Mouse (Mus musculus): ENCODE measurements around the gene Gm26566. TPM values are rescaled to one million over a fixed set of nuclear protein-coding genes. Genes with fewer than 3 reads are reported as not detected.

Gene Gm26566
- total RNA-seq (2012; rRNA removed): 3.7 and 5.3 TPM in 2 replicates

DNA sequence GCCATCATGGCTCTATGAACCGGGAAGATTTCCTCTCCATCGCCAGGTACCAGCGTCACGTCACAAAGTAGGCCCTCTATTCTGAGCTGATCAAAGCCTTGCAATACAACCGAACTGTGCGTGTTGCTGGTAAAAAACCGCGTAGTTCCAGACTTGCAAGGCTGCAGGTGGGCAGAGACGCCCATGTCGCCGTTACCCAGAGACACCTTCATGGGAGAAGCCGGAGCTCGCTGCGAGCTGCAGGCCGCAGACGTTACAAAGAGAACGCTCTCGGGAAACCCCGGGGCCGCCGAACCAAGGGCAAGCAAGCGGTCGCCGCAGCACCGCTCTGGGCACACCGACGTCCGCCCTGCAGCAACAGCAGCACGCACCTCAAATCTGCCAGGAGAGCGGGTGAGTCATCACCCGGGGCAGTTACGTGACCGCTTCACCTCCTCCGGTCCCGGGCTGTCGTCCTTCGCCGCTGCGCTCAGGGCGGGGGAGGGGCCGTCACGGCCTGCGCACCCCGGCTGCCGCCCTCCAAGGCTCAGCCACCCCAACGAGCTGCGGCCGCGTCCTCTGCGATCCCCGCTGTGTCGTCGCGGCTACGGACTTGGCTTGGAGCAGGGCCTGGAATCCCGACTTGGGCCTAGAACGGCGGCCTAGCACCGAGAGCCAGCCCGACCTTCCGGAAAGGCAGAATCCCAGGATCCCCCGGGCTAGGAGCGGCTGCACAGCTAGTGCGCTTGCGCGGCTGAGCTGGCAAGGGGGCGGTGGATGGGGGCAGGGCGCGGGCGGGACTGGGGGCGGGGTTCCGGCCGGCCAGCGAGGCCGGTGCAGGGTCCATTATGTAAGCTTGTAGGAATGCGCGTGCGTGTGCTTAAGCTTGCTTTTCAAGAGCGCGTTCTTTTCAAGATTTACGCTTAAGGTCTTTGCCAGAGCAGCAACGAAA, at the start of gene Gm26566, which contains the start of gene Klhl9:
Gene Gm26566 (plus strand): TSS at position 15 of the 931 bp plus-strand sequence.
Gene Klhl9 (minus strand): TSS at position 675 of the 931 bp plus-strand sequence.
- Histone ChIP-seq H3K4me1 (ENCODE audit: control insufficient read depth in 2 of 2, insufficient read depth in 2 of 2, low read length in 2 of 2, poor library complexity in 1 of 2) (no peaks in the 10 kb centered on the region), H3K27ac (ENCODE audit: insufficient read depth, low read depth, low read length, poor library complexity, severe bottlenecking) (peak within 1 kb of the TSS; percentile 86; the same call in 1 of the 2 replicates), H3K9ac (ENCODE audit: insufficient read depth, low read depth, low read length, poor library complexity, severe bottlenecking) (peak within 1 kb of the TSS; percentile 94), H3K9me3 (ENCODE audit: control insufficient read depth, insufficient read depth, low read depth, low read length) (peaks cover 13% of the 10 kb centered on the region), H3K4me3 (ENCODE audit: insufficient read depth in 1 of 2, low read depth in 1 of 2, low read length in 2 of 2, poor library complexity in 1 of 2, severe bottlenecking in 1 of 2) (peak within 1 kb of the TSS; percentile 85 to 87), H3K36me3 (ENCODE audit: control insufficient read depth, insufficient read depth, low read length, poor library complexity, severe bottlenecking) (peaks cover 13% of the 10 kb centered on the region)
- peak; percentile 71 for DNase-seq (ENCODE audit: low read depth, low spot score)
- in situ Hi-C loops (cut with MboI; ENCODE audit: low sequenced_read_pairs in 2 of 2, unreplicated experiment in 2 of 2): no loop called here
- TF ChIP-seq HCFC1 (IDR thresholded peaks at IDR 0.05; ENCODE audit: borderline replicate concordance, insufficient read depth, low read length) (no peak), MAFK (IDR thresholded peaks at IDR 0.05; ENCODE audit: insufficient read depth, low read depth, low read length) (no peak), ZC3H11A (IDR thresholded peaks at IDR 0.05; ENCODE audit: borderline replicate concordance, low read depth, low read length) (no peak)

DNA sequence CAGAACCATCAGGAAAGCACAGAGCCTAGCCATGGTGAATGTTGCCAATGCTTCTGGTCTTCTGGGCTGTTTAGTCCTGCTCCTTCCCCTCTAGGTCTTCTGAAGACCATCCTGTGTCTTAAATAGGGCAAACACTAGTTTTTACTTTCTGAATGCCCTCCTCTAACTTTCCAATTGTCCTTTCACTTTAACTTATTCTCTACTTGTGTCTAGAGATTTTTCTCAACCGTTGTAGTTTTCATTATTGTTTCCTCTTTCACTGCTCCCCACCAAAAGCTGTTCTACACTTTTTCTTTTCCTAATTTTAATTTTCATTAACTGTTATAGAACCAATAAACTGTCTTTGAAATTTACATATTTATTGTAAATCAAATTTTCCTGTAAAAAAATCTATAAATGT, 44.8 kb upstream of the Gm26566 start, which contains the start of gene Ifna16:
Gene Ifna16 (minus strand): TSS at position 101 of the 400 bp plus-strand sequence.
- Histone ChIP-seq H3K9ac (ENCODE audit: insufficient read depth, low read depth, low read length, poor library complexity, severe bottlenecking) (no peak within 1 kb of the TSS), H3K4me1 (ENCODE audit: control insufficient read depth in 2 of 2, insufficient read depth in 2 of 2, low read length in 2 of 2, poor library complexity in 1 of 2) (no peaks in the 10 kb centered on the region), H3K27ac (ENCODE audit: insufficient read depth, low read depth, low read length, poor library complexity, severe bottlenecking) (no peak within 1 kb of the TSS), H3K36me3 (ENCODE audit: control insufficient read depth, insufficient read depth, low read length, poor library complexity, severe bottlenecking) (no peaks in the 10 kb centered on the region), H3K4me3 (ENCODE audit: insufficient read depth in 1 of 2, low read depth in 1 of 2, low read length in 2 of 2, poor library complexity in 1 of 2, severe bottlenecking in 1 of 2) (no peak within 1 kb of the TSS), H3K9me3 (ENCODE audit: control insufficient read depth, insufficient read depth, low read depth, low read length) (no peaks in the 10 kb centered on the region)
- DNase-seq (ENCODE audit: low read depth, low spot score): no peak
- in situ Hi-C loops (cut with MboI; ENCODE audit: low sequenced_read_pairs in 2 of 2, unreplicated experiment in 2 of 2): no loop called here
- TF ChIP-seq CHD2 (IDR thresholded peaks at IDR 0.05; ENCODE audit: low read depth, low read length): no peak
- TF ChIP-seq MAFK (IDR thresholded peaks at IDR 0.05; ENCODE audit: insufficient read depth, low read depth, low read length): no peak
- no peak for TF ChIP-seq HCFC1 (IDR thresholded peaks at IDR 0.05; ENCODE audit: borderline replicate concordance, insufficient read depth, low read length)
- no peak for TF ChIP-seq ZC3H11A (IDR thresholded peaks at IDR 0.05; ENCODE audit: borderline replicate concordance, low read depth, low read length)

DNA sequence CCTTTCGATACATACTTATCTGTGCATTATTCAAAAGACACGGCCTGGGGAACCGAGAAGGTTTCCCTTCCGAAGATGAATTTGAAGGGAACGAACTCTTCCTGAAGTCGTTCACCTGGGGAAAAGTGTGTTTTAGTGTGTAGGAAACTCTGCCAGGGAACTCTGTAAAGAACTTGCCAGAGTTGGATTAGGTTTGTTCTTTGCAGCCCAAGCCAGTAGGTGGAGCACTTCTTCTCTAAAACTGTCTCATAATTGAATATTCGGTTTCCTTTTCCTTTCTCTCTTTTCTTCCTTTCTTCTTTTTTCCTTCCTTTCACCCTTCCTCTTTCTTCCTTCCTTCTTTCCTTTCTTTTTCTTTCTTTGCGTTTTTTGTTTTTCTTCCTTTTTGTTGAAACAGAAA, 41.2 kb upstream of the Gm26566 start:
- Histone ChIP-seq H3K27ac (ENCODE audit: insufficient read depth, low read depth, low read length, poor library complexity, severe bottlenecking) (no peak overlapping the region), H3K36me3 (ENCODE audit: control insufficient read depth, insufficient read depth, low read length, poor library complexity, severe bottlenecking) (no peaks in the 10 kb centered on the region), H3K4me1 (ENCODE audit: control insufficient read depth in 2 of 2, insufficient read depth in 2 of 2, low read length in 2 of 2, poor library complexity in 1 of 2) (no peaks in the 10 kb centered on the region), H3K9ac (ENCODE audit: insufficient read depth, low read depth, low read length, poor library complexity, severe bottlenecking) (no peak overlapping the region), H3K9me3 (ENCODE audit: control insufficient read depth, insufficient read depth, low read depth, low read length) (no peaks in the 10 kb centered on the region), H3K4me3 (ENCODE audit: insufficient read depth in 1 of 2, low read depth in 1 of 2, low read length in 2 of 2, poor library complexity in 1 of 2, severe bottlenecking in 1 of 2) (no peak overlapping the region)
- DNase-seq (ENCODE audit: low read depth, low spot score): no peak
- TF ChIP-seq ZC3H11A (IDR thresholded peaks at IDR 0.05; ENCODE audit: borderline replicate concordance, low read depth, low read length): no peak
- no peak for TF ChIP-seq ZNF384 (IDR thresholded peaks at IDR 0.05; ENCODE audit: low read depth, low read length)
- TF ChIP-seq MAFK (IDR thresholded peaks at IDR 0.05; ENCODE audit: insufficient read depth, low read depth, low read length): no peak
- no peak for TF ChIP-seq HCFC1 (IDR thresholded peaks at IDR 0.05; ENCODE audit: borderline replicate concordance, insufficient read depth, low read length)
- TF ChIP-seq CHD2 (IDR thresholded peaks at IDR 0.05; ENCODE audit: low read depth, low read length): no peak
- in situ Hi-C loops (cut with MboI; ENCODE audit: low sequenced_read_pairs in 2 of 2, unreplicated experiment in 2 of 2): no loop called here

DNA sequence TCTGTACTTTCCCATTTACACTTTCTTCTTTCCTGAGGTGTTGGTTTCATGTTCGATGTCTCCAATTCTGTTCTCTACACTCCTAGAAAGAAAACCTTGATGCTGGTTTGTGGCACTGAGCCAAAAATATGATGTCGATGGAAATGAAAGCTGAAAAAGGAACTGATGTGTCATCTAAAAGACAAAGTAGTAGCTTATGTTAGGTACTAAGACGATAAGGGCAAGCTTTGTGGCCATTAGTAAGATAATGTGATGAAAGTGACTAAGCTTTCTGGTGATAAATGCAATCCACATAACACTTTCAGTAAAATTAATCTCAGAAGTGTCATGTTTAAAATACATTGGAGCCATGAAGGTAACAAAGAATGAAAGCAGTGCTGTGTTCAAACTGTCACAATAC, 40.3 kb upstream of the Gm26566 start:
- no peaks in the 10 kb centered on the region for H3K9me3 ChIP-seq (ENCODE audit: control insufficient read depth, insufficient read depth, low read depth, low read length)

More for the DNA sequence above, 40.3 kb upstream of the Gm26566 start:
- Histone ChIP-seq H3K27ac (ENCODE audit: insufficient read depth, low read depth, low read length, poor library complexity, severe bottlenecking) (no peak overlapping the region), H3K36me3 (ENCODE audit: control insufficient read depth, insufficient read depth, low read length, poor library complexity, severe bottlenecking) (no peaks in the 10 kb centered on the region), H3K4me1 (ENCODE audit: control insufficient read depth in 2 of 2, insufficient read depth in 2 of 2, low read length in 2 of 2, poor library complexity in 1 of 2) (no peaks in the 10 kb centered on the region), H3K9ac (ENCODE audit: insufficient read depth, low read depth, low read length, poor library complexity, severe bottlenecking) (no peak overlapping the region), H3K4me3 (ENCODE audit: insufficient read depth in 1 of 2, low read depth in 1 of 2, low read length in 2 of 2, poor library complexity in 1 of 2, severe bottlenecking in 1 of 2) (no peak overlapping the region)
- TF ChIP-seq ZC3H11A (IDR thresholded peaks at IDR 0.05; ENCODE audit: borderline replicate concordance, low read depth, low read length) (no peak), MAFK (IDR thresholded peaks at IDR 0.05; ENCODE audit: insufficient read depth, low read depth, low read length) (no peak), CHD2 (IDR thresholded peaks at IDR 0.05; ENCODE audit: low read depth, low read length) (no peak), HCFC1 (IDR thresholded peaks at IDR 0.05; ENCODE audit: borderline replicate concordance, insufficient read depth, low read length) (no peak), ZNF384 (IDR thresholded peaks at IDR 0.05; ENCODE audit: low read depth, low read length) (no peak)
- no peak for DNase-seq (ENCODE audit: low read depth, low spot score)
- in situ Hi-C loops (cut with MboI; ENCODE audit: low sequenced_read_pairs in 2 of 2, unreplicated experiment in 2 of 2): no loop called here
